Mouse (Mus musculus): Measurements from ENCODE around the gene Mfsd5.

GRCm38 (mm10) chr15:102282463-102283292 is 3.4 kb downstream of the Mfsd5 start:
- TF ChIP-seq CTCF (IDR thresholded peaks at IDR 0.05) = no peak
- no peak for TF ChIP-seq EP300 (IDR thresholded peaks at IDR 0.05)
